Mouse (Mus musculus) midbrain, embryonic 11.5 days (tissue): Measurements from ENCODE around the gene Kcna5. TPM values are rescaled to one million over a fixed set of nuclear protein-coding genes. Genes with fewer than 3 reads are reported as not detected.
A peak's percentile ranks its signal among the peaks of the same experiment; 100 is the strongest.

ENCODE experiments used
- ATAC-seq: fragments of 200-750 bp; cut with Nextera tagmentation; 2 replicates; pipeline ENCODE4 v1.8.0; 2017; ENCODE audit warnings: moderate TSS enrichment, moderate library complexity; ENCODE audit not compliant: low FRiP score
- DNase-seq: peaks from one replicate; pipeline ENCODE4 v3.0.0; 2015; ENCODE audit warnings: low spot score; ENCODE audit errors: missing footprints
- H3K27ac ChIP-seq: fragments of 300-500 bp; sonication (generic); 2 replicates; pipeline ENCODE4 v1.5.1; 2014; ENCODE audit warnings: low read depth, low read length
- H3K27me3 ChIP-seq: fragments of 300-500 bp; sonication (generic); 2 replicates; pipeline ENCODE4 v1.6.1; 2014; ENCODE audit warnings: mild to moderate bottlenecking, low read length, moderate library complexity, mixed read lengths; ENCODE audit not compliant: control insufficient read depth, insufficient read depth
- H3K36me3 ChIP-seq: fragments of 300-500 bp; sonication (generic); 2 replicates; pipeline ENCODE4 v1.6.1; 2014; ENCODE audit warnings: mild to moderate bottlenecking, low read length, moderate library complexity, mixed read lengths; ENCODE audit not compliant: control insufficient read depth, insufficient read depth
- H3K4me1 ChIP-seq: fragments of 300-500 bp; sonication (generic); 2 replicates; pipeline ENCODE4 v1.6.1; 2014; ENCODE audit warnings: low read length; ENCODE audit not compliant: control insufficient read depth, insufficient read depth
- H3K4me2 ChIP-seq: fragments of 300-500 bp; sonication (generic); 2 replicates; pipeline ENCODE4 v1.6.1; 2014; ENCODE audit warnings: mild to moderate bottlenecking, moderate library complexity
- H3K4me3 ChIP-seq: fragments of 300-500 bp; sonication (generic); 2 replicates; pipeline ENCODE4 v1.5.1; 2014; ENCODE audit warnings: low read depth, low read length
- H3K9ac ChIP-seq: fragments of 300-500 bp; sonication (generic); 2 replicates; pipeline ENCODE4 v1.6.1; 2014; ENCODE audit warnings: low read length
- H3K9me3 ChIP-seq: fragments of 300-500 bp; sonication (generic); 2 replicates; pipeline ENCODE4 v1.6.1; 2016; ENCODE audit warnings: low read length; ENCODE audit not compliant: control insufficient read depth
- WGBS: fragments of 180-500 bp; shearing (Covaris S2); extraction: QIAGEN DNeasy Blood & Tissue Kit; methylation state at CpG from one replicate; pipeline ENCODE4 v1.1.7; 2014; 5-methylcytosine and 5-hydroxymethylcytosine counted together
- polyA plus RNA-seq: library from polyadenylated mRNA; unstranded; fragments of >200 nt; fragmentation: Nextera tagmentation; extraction: Ambion mirVana; gene quantifications from 2 replicates; pipeline ENCODE4 v1.2.1, GENCODE M21; 2014

The Kcna5 gene
- polyA plus RNA-seq, 1 experiment from 2014 or later: 3.8 TPM

DNA sequence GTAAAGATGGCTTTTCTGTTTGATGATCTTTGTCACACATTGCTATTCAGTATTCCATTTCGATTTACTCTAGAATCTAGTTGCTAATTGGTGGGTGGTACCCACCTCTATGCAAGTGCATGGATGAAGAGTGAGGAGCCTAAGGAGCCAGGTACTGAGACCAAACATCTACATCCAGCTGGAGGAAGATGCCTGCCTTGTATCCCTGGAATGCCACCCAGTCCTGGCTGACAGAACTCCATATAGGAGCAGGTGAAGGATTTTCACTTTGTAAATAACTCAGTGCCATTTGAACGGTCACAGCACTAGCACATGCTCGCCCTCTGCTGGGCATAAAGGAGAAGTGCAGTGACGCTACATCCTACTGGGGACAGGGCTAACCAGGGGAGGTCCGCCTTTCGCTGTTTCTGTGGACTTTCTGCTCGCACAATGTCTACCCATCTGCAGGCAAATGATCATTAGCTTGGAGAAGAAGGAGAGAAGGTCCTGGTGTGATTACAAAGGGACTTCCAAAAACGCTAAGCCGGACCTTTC, 16.7 kb upstream of the Kcna5 start:
- no peaks in the 10 kb centered on the region for H3K36me3 ChIP-seq
- H3K9ac ChIP-seq: no peak overlapping the region
- H3K4me3 ChIP-seq: no peak overlapping the region
- H3K27me3 ChIP-seq: no peaks in the 10 kb centered on the region
- H3K27ac ChIP-seq: no peak overlapping the region
- WGBS: 17% methylated on average over 9 of the region's 9 CpGs
- H3K9me3 ChIP-seq: no peaks in the 10 kb centered on the region
- H3K4me2 ChIP-seq: no peak overlapping the region
- H3K4me1 ChIP-seq: no peaks in the 10 kb centered on the region
- peak; percentile 90 for DNase-seq
- peak; percentile 74 for ATAC-seq

DNA sequence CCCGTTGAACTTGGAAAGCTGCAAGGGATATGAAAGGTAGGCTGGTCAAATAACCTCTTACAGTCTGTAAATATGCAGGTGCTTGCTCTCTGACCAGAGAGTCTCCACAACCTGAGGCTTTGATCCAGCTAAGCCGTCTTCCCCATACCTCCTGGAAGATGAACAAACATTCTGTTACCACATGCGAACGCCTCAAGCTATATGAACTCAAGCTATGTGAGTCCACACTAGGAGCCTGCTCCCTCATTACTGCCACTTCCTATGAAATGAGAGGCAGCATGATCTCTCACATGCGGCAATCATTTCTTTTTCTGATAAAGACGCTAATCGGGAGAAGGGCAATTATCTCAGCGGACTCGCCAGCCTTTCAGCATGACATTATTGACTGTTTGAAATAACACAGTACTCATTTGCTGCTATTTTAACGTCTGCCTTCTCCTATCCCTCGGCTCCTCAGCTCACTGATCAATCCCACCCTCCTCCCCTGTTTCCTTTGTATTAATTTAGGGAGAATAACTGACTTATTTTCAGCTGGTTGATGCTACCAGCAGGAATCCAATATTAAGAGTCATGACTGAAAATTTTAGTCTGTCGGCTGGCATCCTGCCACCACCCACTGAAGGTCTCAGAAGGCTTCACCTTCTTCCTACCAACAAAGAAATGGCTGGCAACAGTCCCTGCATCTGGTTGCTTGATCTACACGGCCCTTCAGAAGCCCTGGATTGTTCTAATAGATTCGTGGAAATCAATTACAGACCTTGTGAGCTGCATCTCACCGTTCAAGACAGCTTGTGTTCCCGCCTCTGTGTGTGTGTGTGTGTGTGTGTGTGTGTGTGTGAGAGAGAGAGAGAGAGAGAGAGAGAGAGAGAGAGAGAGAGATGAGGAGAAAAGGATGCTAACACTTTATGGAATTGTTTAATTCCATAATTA, 9.2 kb upstream of the Kcna5 start:
- peak; percentile 77 for DNase-seq
- no peak overlapping the region for H3K27ac ChIP-seq
- WGBS: 80% methylated on average over 16 of the region's 16 CpGs

DNA sequence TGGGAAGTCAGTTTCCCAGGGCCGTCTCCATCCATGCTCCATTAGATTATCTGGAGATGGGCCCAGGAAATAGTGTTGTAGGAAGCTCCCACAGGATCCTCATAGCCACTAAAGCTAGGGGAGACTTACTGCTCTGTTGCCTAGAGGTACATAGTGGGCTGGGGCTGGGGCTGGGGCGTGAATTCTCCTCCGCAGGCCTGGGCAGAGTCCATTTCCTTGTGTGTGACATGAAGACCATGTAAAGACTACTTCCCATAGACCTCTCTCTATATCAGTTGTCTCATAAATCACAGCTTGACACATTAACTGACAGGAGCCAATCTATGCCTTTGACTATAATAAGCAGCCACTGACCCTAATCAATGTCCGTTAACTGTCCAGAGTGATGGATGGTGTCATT, 7.5 kb upstream of the Kcna5 start:
- no peak for ATAC-seq
- peak; percentile 35 for DNase-seq
- Histone ChIP-seq H3K4me1 (no peaks in the 10 kb centered on the region), H3K36me3 (no peaks in the 10 kb centered on the region), H3K9me3 (no peaks in the 10 kb centered on the region), H3K4me2 (no peak overlapping the region), H3K4me3 (no peak overlapping the region), H3K9ac (no peak overlapping the region), H3K27ac (no peak overlapping the region), H3K27me3 (no peaks in the 10 kb centered on the region)
- 89% methylated on average over 4 of the region's 4 CpGs for WGBS

More for the DNA sequence above, 9.2 kb upstream of the Kcna5 start:
- ATAC-seq: no peak
- Histone ChIP-seq H3K4me2 (no peak overlapping the region), H3K4me3 (no peak overlapping the region), H3K27me3 (no peaks in the 10 kb centered on the region), H3K9ac (no peak overlapping the region), H3K36me3 (no peaks in the 10 kb centered on the region), H3K9me3 (no peaks in the 10 kb centered on the region), H3K4me1 (no peaks in the 10 kb centered on the region)

DNA sequence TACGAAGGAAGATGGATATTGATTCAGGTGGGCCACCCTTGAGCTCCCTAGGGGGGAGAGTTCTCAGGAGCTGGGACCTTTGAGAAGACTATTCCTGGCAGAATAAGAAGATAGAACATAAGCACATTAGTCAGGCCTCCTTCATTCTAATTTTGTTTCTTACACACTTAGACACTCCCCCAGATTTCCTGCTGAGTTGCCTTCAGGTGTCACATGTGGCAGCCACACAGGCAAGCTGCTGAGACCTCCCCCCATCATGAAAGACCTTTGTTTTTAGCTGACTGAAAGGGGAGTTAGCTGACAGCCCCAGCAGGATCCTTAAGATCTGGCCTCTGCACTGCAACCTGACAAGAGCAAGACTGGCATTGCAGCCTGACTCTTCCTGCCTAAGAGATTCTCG, 2.3 kb upstream of the Kcna5 start:
- Histone ChIP-seq H3K27ac (no peak overlapping the region), H3K27me3 (peaks cover 10% of the 10 kb centered on the region; the same call in 1 of the 2 replicates), H3K9me3 (no peaks in the 10 kb centered on the region), H3K4me2 (no peak overlapping the region), H3K9ac (no peak overlapping the region), H3K36me3 (no peaks in the 10 kb centered on the region), H3K4me1 (peaks cover 15% of the 10 kb centered on the region), H3K4me3 (no peak overlapping the region)
- 14% methylated on average over 2 of the region's 2 CpGs for WGBS
- DNase-seq (peak; percentile 53), ATAC-seq (no peak)

DNA sequence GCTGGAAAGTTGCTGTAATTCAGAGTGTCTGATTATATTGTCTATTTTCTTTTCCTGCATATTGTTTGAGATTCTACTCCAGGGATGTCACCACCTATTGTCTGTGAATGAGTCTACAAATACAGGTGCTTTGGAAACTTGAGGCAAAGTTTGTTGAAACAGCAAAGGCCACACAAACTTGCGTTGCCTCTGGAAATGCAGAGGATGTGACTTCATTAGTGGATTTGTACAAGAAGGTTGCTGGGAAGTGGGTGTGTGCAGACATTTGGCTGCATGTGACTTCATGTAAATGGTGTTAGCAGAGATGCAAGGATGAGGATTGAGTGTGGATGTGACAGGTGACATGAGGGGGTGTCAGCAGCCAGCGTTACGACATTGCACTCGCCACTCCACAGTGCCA, 1.7 kb upstream of the Kcna5 start:
- Histone ChIP-seq H3K36me3 (no peaks in the 10 kb centered on the region), H3K4me2 (no peak overlapping the region), H3K4me3 (no peak overlapping the region), H3K27me3 (peaks cover 10% of the 10 kb centered on the region; the same call in 1 of the 2 replicates), H3K4me1 (peaks cover 15% of the 10 kb centered on the region), H3K27ac (no peak overlapping the region), H3K9me3 (no peaks in the 10 kb centered on the region), H3K9ac (no peak overlapping the region)
- WGBS: 65% methylated on average over 4 of the region's 4 CpGs
- DNase-seq: peak; percentile 82
- ATAC-seq: no peak

DNA sequence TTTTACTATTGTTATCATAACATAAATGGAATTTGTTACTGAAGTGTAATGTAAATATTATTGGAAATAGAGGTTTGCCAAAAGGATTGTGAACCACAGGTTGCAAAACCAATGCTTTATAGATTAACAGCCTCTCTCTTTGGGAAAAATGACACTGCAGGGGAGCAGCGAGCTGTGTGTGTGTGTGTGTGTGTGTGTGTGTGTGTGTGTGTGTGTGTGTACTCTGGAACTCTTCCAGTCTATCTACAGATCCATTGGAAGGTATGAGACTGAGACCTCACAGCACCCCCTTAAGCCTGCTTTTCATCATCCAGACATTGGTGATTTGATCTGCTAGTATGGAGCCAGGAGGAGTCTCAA, 679 bp upstream of the Kcna5 start:
- peaks cover 15% of the 10 kb centered on the region for H3K4me1 ChIP-seq
- no peaks in the 10 kb centered on the region for H3K9me3 ChIP-seq
- no peak overlapping the region for H3K4me3 ChIP-seq
- no peak overlapping the region for H3K9ac ChIP-seq
- no peak overlapping the region for H3K27ac ChIP-seq
- H3K36me3 ChIP-seq: no peaks in the 10 kb centered on the region
- no peak overlapping the region for H3K4me2 ChIP-seq
- ATAC-seq (0 out of 2 replicates have a peak, but pooled peaks have one; percentile 17), DNase-seq (peak; percentile 90)
- WGBS: 5% methylated on average over 1 of the region's 1 CpGs
- peaks cover 10% of the 10 kb centered on the region; the same call in 1 of the 2 replicates for H3K27me3 ChIP-seq

DNA sequence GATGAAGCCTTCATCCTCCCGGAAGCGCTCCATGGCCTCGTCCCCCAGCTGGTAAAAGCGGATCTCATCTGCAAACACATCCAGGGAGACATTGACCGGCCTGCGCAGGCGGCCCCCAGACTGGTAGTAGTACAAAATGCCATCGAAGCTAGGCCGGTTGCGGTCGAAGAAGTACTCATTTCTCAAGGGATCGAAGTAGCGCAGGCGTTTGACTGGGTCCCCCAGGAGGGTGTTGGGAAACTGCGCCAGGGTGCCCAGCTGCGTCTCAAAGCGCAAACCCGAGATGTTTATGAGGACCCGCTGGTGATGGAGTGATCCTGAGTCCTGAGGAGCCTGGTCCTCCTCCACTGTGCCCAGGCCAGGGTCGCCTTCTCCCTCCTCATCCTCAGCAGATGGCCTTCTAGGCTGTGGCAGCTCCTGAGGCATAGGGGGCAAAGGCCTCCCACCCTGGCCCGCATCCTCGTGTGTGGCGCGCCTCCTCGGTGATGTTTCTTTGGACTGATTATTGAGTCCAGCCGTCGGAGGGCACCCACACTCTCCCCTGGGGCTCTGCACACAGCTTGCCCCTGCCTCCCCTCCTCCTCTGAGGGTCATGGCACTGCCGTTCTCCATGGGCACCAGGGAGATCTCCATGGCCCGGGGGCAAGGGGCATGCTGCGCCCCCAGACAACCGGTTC, 543 bp downstream of the Kcna5 start:
- peak overlapping the region; percentile 9; the same call in 1 of the 2 replicates for H3K27ac ChIP-seq
- WGBS: 8% methylated on average over 31 of the region's 31 CpGs
- peak overlapping the region; percentile 18 for H3K4me3 ChIP-seq
- peaks cover 10% of the 10 kb centered on the region; the same call in 1 of the 2 replicates for H3K27me3 ChIP-seq
- peaks cover 15% of the 10 kb centered on the region for H3K4me1 ChIP-seq
- peak overlapping the region; percentile 43; the same call in 1 of the 2 replicates for H3K9ac ChIP-seq
- no peaks in the 10 kb centered on the region for H3K9me3 ChIP-seq
- DNase-seq: peak; percentile 88
- H3K36me3 ChIP-seq: no peaks in the 10 kb centered on the region
- peak; percentile 62; the same call in 1 of the 2 replicates for ATAC-seq
- H3K4me2 ChIP-seq: peak overlapping the region; percentile 49

DNA sequence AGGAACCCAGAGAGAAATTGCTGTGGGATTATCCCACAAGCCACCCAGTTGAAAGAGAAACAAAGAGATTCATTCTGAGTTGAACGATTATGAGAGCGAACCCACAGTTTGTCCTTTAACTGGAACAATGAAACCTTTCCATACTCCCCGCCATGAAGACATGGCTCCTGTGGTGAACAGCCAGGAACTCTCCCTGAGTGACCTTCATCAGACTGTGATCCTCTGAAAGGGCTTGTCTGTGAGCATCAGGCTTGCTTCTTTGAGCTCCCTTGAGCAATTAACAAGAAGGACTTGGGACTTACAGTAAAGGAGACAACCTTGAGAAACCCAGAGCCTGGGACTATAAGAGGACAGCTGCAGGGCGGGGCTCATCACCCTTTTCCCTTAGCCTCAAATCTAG, 3.9 kb downstream of the Kcna5 start:
- 52% methylated on average over 4 of the region's 4 CpGs for WGBS
- no peak overlapping the region for H3K4me3 ChIP-seq
- no peak for ATAC-seq
- H3K27me3 ChIP-seq: peaks cover 10% of the 10 kb centered on the region; the same call in 1 of the 2 replicates
- no peak overlapping the region for H3K4me2 ChIP-seq
- no peak overlapping the region for H3K27ac ChIP-seq
- H3K9me3 ChIP-seq: no peaks in the 10 kb centered on the region
- H3K36me3 ChIP-seq: no peaks in the 10 kb centered on the region
- peaks cover 15% of the 10 kb centered on the region for H3K4me1 ChIP-seq
- no peak overlapping the region for H3K9ac ChIP-seq
- peak; percentile 81 for DNase-seq

DNA sequence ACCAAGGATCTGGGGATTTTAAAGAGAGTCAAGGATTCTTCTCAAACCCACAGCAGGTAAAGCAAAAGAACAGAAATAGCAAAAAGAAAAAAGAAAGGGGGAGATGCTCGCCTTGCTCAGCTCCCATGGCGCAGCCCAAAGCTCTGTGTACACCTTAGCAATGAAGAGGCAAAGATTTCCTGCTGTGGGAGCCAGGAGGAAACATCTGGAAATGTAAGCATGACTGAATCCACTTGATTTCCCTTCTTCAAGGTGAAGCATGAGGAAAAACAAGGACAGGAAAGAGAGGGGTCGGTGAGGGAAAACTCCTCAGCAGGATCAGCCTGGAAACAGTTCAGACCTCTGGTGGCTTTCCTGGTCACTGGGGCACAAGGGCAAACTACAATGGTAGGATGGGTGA, 5.2 kb downstream of the Kcna5 start:
- Histone ChIP-seq H3K27me3 (peaks cover 10% of the 10 kb centered on the region; the same call in 1 of the 2 replicates), H3K4me1 (peaks cover 6% of the 10 kb centered on the region), H3K9me3 (no peaks in the 10 kb centered on the region), H3K27ac (no peak overlapping the region), H3K4me3 (no peak overlapping the region), H3K9ac (no peak overlapping the region), H3K4me2 (no peak overlapping the region), H3K36me3 (no peaks in the 10 kb centered on the region)
- WGBS: 81% methylated on average over 3 of the region's 3 CpGs
- ATAC-seq (no peak), DNase-seq (no peak)
